Mouse (Mus musculus): Measurements from ENCODE around the gene Sbf2.
A peak's percentile ranks its signal among the peaks of the same experiment; 100 is the strongest.

Sbf2 gene

DNA sequence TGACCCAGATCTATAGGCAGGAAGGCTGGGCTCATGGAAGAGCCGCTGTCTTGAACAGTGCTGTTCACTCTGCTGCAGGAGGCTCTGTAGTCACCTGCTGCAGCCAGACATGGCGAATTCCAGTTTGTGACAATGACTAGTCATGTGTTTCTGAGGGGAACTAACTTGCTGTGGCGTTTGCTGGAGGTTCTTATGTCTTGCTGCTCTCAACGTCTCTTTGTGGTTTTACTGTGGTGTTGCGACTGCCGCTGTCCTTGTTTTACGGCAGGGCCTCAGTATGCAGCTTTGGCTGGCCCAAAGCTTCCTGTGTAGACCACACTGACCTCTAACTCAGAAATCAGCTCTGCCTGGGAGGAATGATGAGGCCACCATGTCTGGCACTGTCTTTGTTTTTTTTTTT lies 344.3 kb downstream of the Sbf2 start:
- peak; percentile 14 for DNase-seq

DNA sequence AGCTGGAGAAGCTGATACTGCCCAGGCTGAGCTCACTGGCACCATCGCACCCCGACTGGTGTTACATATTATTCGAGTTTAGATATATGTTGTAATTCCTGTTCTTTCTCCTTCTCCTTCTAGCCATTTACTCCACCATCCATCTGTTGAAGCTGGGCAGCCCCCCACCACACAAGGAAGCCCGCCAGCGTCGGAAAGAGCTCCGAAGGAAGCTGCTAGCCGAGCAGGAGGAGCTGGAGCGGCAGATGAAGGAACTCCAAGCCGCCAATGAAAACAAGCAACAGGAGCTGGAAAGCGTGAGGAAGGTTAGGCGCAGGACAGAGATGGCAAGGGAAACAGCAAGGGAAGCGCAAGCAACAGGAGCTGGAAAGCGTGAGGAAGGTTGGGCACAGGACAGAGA lies 344.9 kb downstream of the Sbf2 start:
- DNase-seq, result no peak

- no peak for DNase-seq
Observed at GRCm38 (mm10) chr7:110268511-110268910, 346.2 kb downstream of the Sbf2 start.

GRCm38 (mm10) chr7:110267994-110268393 lies 346.7 kb downstream of the Sbf2 start:
- no peak for DNase-seq

DNA sequence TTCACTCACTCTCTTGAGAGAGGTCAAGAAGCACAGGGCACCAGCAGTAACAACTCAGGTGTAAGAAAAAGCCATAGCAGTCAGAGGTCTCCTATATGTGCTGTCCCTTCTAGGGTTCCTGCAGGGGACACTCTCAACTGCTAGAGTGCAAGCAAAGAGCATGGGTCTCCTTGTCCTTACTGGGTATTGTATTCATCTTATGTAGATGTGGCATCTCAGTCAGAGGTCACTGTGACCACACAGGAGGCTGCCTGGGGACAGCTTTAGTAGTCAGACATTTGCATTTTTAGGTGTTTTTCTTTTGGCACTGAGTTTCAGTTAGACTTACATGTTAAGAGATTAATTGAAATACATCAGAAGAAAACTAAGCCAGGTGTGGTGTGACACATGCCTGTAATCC lies 347.7 kb downstream of the Sbf2 start:
- DNase-seq, result no peak

GRCm38 (mm10) chr7:110265796-110266195 lies 348.9 kb downstream of the Sbf2 start:
- peak; percentile 90 for DNase-seq

DNA sequence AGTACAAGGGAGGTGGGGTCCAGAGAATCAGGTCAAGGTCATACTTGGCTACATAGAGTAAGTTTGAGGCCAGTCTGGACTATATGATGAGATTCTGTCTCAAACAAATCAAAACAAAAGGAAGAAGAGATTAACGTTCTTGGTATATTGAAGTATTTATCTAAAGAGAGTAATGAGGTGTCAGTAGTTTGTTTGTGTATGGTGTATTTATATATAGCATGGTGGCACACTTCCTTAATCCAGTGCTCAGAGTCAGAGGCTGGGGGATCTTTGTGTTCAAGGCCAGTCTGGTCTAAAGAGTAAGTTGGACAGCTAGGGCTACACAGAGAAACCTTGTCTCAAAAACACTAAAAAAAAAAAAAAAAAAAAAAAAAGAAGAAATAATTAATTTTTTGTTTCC lies 351.2 kb downstream of the Sbf2 start:
- no peak for DNase-seq

GRCm38 (mm10) chr7:110262661-110263060 lies 352.1 kb downstream of the Sbf2 start:
- DNase-seq, result no peak

DNA sequence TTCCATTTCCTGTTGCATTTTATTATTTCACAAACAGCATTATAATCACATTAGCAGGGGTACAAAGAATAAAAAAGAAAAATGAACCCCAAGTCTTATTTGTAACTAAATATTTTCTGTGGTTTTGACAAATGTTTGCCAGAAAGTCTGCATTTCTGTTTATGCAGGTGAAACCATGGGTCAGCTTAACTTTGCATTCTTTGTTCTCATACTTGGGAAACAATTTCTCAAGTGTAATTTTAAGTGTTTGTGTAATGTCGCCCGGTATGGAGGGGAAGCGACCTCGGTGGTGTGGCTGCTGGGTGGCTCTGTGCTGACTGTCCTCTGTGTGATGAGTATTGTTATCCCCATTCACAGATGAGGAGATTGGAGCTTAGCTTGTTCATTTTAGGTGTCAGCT lies 352.9 kb downstream of the Sbf2 start:
- DNase-seq, result no peak

DNA sequence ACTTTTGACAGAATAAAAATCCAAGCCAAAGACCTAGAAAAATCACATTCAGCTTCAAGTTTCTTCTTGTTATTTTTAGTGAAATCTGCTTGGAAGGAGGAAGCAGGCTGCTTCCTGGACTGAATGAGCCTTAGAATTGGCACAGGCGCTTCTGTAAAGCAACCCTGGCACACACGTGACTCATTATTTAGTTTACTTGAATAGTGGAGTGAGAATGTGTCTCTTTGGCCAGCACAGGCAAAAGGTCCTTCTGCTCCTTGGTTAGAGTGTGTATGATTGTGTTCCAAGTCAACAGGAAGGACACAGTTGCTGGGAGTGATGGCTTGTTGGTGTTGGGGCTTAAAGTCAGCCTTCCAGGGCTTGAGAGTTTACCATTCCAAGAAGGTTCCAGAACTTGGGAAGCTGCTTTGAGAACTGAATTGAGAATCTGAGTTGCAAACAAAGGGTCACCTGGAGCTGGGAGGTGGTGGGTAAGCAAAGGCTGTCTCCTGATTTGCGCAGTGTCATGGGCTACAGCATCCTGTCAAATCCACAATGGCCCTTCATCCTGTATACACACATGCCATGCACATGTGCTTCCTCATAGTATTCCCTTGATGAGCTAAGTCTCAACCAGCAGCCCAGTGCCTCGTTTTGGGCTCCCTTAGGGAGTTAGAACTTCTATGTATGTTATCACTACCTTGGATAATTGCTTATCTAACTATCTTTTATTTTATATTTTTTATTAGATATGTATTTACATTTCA lies 354.6 kb downstream of the Sbf2 start:
- DNase-seq, result no peak

GRCm38 (mm10) chr7:110258196-110258950 lies 356.3 kb downstream of the Sbf2 start:
- DNase-seq, result no peak

Data from liver (tissue).